Mouse (Mus musculus): Measurements from ENCODE around the gene Men1. TPM values are rescaled to one million over a fixed set of nuclear protein-coding genes. Genes with fewer than 3 reads are reported as not detected.
A peak's percentile ranks its signal among the peaks of the same experiment; 100 is the strongest.

Men1 gene
- polyA plus RNA-seq, 1 experiment from 2014 or later = 71.4 TPM

- no peaks in the 10 kb centered on the region for H3K4me1 ChIP-seq (ENCODE audit: control insufficient read depth, insufficient read depth, low read length)
- no peak overlapping the region for H3K9ac ChIP-seq (ENCODE audit: low read depth, low read length)
- H3K27me3 ChIP-seq (ENCODE audit: control insufficient read depth, insufficient read depth, low read depth, low read length) = no peaks in the 10 kb centered on the region
- WGBS = 91% methylated on average over 8 of the region's 8 CpGs
- H3K36me3 ChIP-seq (ENCODE audit: control insufficient read depth, insufficient read depth, low read length) = no peaks in the 10 kb centered on the region; the same call in 1 of the 2 replicates
- no peaks in the 10 kb centered on the region for H3K9me3 ChIP-seq (replicated peaks; ENCODE audit: control insufficient read depth, low read length, poor library complexity, severe bottlenecking)
- no peak overlapping the region for H3K27ac ChIP-seq (ENCODE audit: low read length)
- H3K4me2 ChIP-seq (ENCODE audit: low read length) = no peak overlapping the region
- no peak overlapping the region for H3K4me3 ChIP-seq (ENCODE audit: low read depth, low read length)
- no peak for ATAC-seq
Observed at GRCm38 (mm10) chr19:6313796-6314195, 21.0 kb upstream of the Men1 start.

- Histone ChIP-seq H3K27me3 (ENCODE audit: control insufficient read depth, insufficient read depth, low read depth, low read length) (no peaks in the 10 kb centered on the region), H3K4me1 (ENCODE audit: control insufficient read depth, insufficient read depth, low read length) (no peaks in the 10 kb centered on the region), H3K9ac (ENCODE audit: low read depth, low read length) (no peak overlapping the region), H3K36me3 (ENCODE audit: control insufficient read depth, insufficient read depth, low read length) (no peaks in the 10 kb centered on the region; the same call in 1 of the 2 replicates), H3K27ac (ENCODE audit: low read length) (no peak overlapping the region), H3K4me3 (ENCODE audit: low read depth, low read length) (no peak overlapping the region), H3K4me2 (ENCODE audit: low read length) (no peak overlapping the region), H3K9me3 (replicated peaks; ENCODE audit: control insufficient read depth, low read length, poor library complexity, severe bottlenecking) (no peaks in the 10 kb centered on the region)
- ATAC-seq = no peak
- 86% methylated on average over 8 of the region's 8 CpGs for WGBS
Observed at GRCm38 (mm10) chr19:6314513-6314912, 20.3 kb upstream of the Men1 start.

GRCm38 (mm10) chr19:6315573-6315972 is 19.2 kb upstream of the Men1 start:
- Histone ChIP-seq H3K9ac (ENCODE audit: low read depth, low read length) (no peak overlapping the region), H3K4me1 (ENCODE audit: control insufficient read depth, insufficient read depth, low read length) (no peaks in the 10 kb centered on the region), H3K27me3 (ENCODE audit: control insufficient read depth, insufficient read depth, low read depth, low read length) (no peaks in the 10 kb centered on the region), H3K9me3 (replicated peaks; ENCODE audit: control insufficient read depth, low read length, poor library complexity, severe bottlenecking) (no peaks in the 10 kb centered on the region), H3K4me3 (ENCODE audit: low read depth, low read length) (no peak overlapping the region), H3K4me2 (ENCODE audit: low read length) (no peak overlapping the region), H3K36me3 (ENCODE audit: control insufficient read depth, insufficient read depth, low read length) (no peaks in the 10 kb centered on the region; the same call in 1 of the 2 replicates), H3K27ac (ENCODE audit: low read length) (no peak overlapping the region)
- ATAC-seq = no peak
- 75% methylated on average over 14 of the region's 14 CpGs for WGBS

- Histone ChIP-seq H3K9ac (ENCODE audit: low read depth, low read length) (no peak overlapping the region), H3K4me3 (ENCODE audit: low read depth, low read length) (no peak overlapping the region), H3K27me3 (ENCODE audit: control insufficient read depth, insufficient read depth, low read depth, low read length) (no peaks in the 10 kb centered on the region), H3K4me1 (ENCODE audit: control insufficient read depth, insufficient read depth, low read length) (no peaks in the 10 kb centered on the region), H3K9me3 (replicated peaks; ENCODE audit: control insufficient read depth, low read length, poor library complexity, severe bottlenecking) (no peaks in the 10 kb centered on the region), H3K27ac (ENCODE audit: low read length) (no peak overlapping the region), H3K4me2 (ENCODE audit: low read length) (no peak overlapping the region), H3K36me3 (ENCODE audit: control insufficient read depth, insufficient read depth, low read length) (no peaks in the 10 kb centered on the region; the same call in 1 of the 2 replicates)
- no peak for ATAC-seq
- 90% methylated on average over 12 of the region's 12 CpGs for WGBS
Observed at GRCm38 (mm10) chr19:6318145-6318544, 16.6 kb upstream of the Men1 start.

- Histone ChIP-seq H3K4me2 (ENCODE audit: low read length) (no peak overlapping the region), H3K27me3 (ENCODE audit: control insufficient read depth, insufficient read depth, low read depth, low read length) (no peaks in the 10 kb centered on the region), H3K4me3 (ENCODE audit: low read depth, low read length) (no peak overlapping the region), H3K27ac (ENCODE audit: low read length) (no peak overlapping the region), H3K4me1 (ENCODE audit: control insufficient read depth, insufficient read depth, low read length) (no peaks in the 10 kb centered on the region), H3K9me3 (replicated peaks; ENCODE audit: control insufficient read depth, low read length, poor library complexity, severe bottlenecking) (no peaks in the 10 kb centered on the region), H3K9ac (ENCODE audit: low read depth, low read length) (no peak overlapping the region), H3K36me3 (ENCODE audit: control insufficient read depth, insufficient read depth, low read length) (no peaks in the 10 kb centered on the region; the same call in 1 of the 2 replicates)
- 92% methylated on average over 8 of the region's 8 CpGs for WGBS
- no peak for ATAC-seq
Observed at GRCm38 (mm10) chr19:6321358-6321757, 13.4 kb upstream of the Men1 start.

- no peak for ATAC-seq
- 85% methylated on average over 33 of the region's 33 CpGs for WGBS
- Histone ChIP-seq H3K4me2 (ENCODE audit: low read length) (no peak overlapping the region), H3K27ac (ENCODE audit: low read length) (no peak overlapping the region), H3K4me3 (ENCODE audit: low read depth, low read length) (no peak overlapping the region), H3K27me3 (ENCODE audit: control insufficient read depth, insufficient read depth, low read depth, low read length) (no peaks in the 10 kb centered on the region), H3K9ac (ENCODE audit: low read depth, low read length) (no peak overlapping the region), H3K9me3 (replicated peaks; ENCODE audit: control insufficient read depth, low read length, poor library complexity, severe bottlenecking) (no peaks in the 10 kb centered on the region), H3K36me3 (ENCODE audit: control insufficient read depth, insufficient read depth, low read length) (no peaks in the 10 kb centered on the region; the same call in 1 of the 2 replicates), H3K4me1 (ENCODE audit: control insufficient read depth, insufficient read depth, low read length) (no peaks in the 10 kb centered on the region)
Observed at GRCm38 (mm10) chr19:6321786-6322621, 12.8 kb upstream of the Men1 start.

- Histone ChIP-seq H3K9ac (ENCODE audit: low read depth, low read length) (no peak overlapping the region), H3K27ac (ENCODE audit: low read length) (no peak overlapping the region), H3K9me3 (replicated peaks; ENCODE audit: control insufficient read depth, low read length, poor library complexity, severe bottlenecking) (no peaks in the 10 kb centered on the region), H3K4me2 (ENCODE audit: low read length) (no peak overlapping the region), H3K4me1 (ENCODE audit: control insufficient read depth, insufficient read depth, low read length) (no peaks in the 10 kb centered on the region), H3K4me3 (ENCODE audit: low read depth, low read length) (no peak overlapping the region), H3K36me3 (ENCODE audit: control insufficient read depth, insufficient read depth, low read length) (no peaks in the 10 kb centered on the region), H3K27me3 (ENCODE audit: control insufficient read depth, insufficient read depth, low read depth, low read length) (no peaks in the 10 kb centered on the region)
- no peak for ATAC-seq
- WGBS = 84% methylated on average over 9 of the region's 9 CpGs
Observed at GRCm38 (mm10) chr19:6324751-6325150, 10.0 kb upstream of the Men1 start.

- Histone ChIP-seq H3K4me2 (ENCODE audit: low read length) (no peak overlapping the region), H3K4me3 (ENCODE audit: low read depth, low read length) (no peak overlapping the region), H3K27ac (ENCODE audit: low read length) (no peak overlapping the region), H3K9me3 (replicated peaks; ENCODE audit: control insufficient read depth, low read length, poor library complexity, severe bottlenecking) (no peaks in the 10 kb centered on the region), H3K4me1 (ENCODE audit: control insufficient read depth, insufficient read depth, low read length) (peaks cover 10% of the 10 kb centered on the region), H3K27me3 (ENCODE audit: control insufficient read depth, insufficient read depth, low read depth, low read length) (no peaks in the 10 kb centered on the region), H3K9ac (ENCODE audit: low read depth, low read length) (peak overlapping the region; percentile 40; the same call in 1 of the 2 replicates), H3K36me3 (ENCODE audit: control insufficient read depth, insufficient read depth, low read length) (no peaks in the 10 kb centered on the region)
- no peak for ATAC-seq
- 67% methylated on average over 5 of the region's 5 CpGs for WGBS
Observed at GRCm38 (mm10) chr19:6331178-6331577, 3.6 kb upstream of the Men1 start.

- peaks cover 17% of the 10 kb centered on the region for H3K4me1 ChIP-seq (ENCODE audit: control insufficient read depth, insufficient read depth, low read length)
- no peak overlapping the region for H3K27ac ChIP-seq (ENCODE audit: low read length)
- H3K9ac ChIP-seq (ENCODE audit: low read depth, low read length) = peak overlapping the region; percentile 40; the same call in 1 of the 2 replicates
- H3K27me3 ChIP-seq (ENCODE audit: control insufficient read depth, insufficient read depth, low read depth, low read length) = no peaks in the 10 kb centered on the region
- H3K9me3 ChIP-seq (replicated peaks; ENCODE audit: control insufficient read depth, low read length, poor library complexity, severe bottlenecking) = no peaks in the 10 kb centered on the region
- H3K4me2 ChIP-seq (ENCODE audit: low read length) = peak overlapping the region; percentile 37
- no peak for ATAC-seq
- no peak overlapping the region for H3K4me3 ChIP-seq (ENCODE audit: low read depth, low read length)
- WGBS = 20% methylated on average over 13 of the region's 13 CpGs
- H3K36me3 ChIP-seq (ENCODE audit: control insufficient read depth, insufficient read depth, low read length) = no peaks in the 10 kb centered on the region
Observed at GRCm38 (mm10) chr19:6331719-6332516, 2.9 kb upstream of the Men1 start.
